Mouse (Mus musculus): ENCODE data around the gene Cdh4.

Gene Cdh4

DNA sequence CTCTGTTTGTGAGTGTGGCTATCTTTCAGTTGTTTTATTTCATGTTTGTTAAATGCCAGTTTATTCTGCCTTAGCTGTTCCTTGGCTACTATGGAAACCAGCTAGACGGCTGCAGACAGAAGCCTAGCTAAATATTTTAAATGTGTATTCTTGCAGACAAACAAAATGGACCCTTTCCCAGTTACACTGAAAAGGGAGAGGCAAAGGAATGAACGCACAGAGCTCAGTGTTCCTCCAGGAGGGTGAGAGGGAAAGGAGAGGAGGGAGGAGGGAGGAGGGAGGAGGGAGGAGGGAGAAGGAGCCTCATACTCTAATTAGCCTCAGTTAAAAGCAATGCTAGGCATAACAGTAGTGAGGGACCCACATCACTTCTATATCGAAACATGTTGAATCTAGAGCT lies 348.5 kb downstream of the Cdh4 start:
- in situ Hi-C loops (cut with MseI, MboI): no loop called here

DNA sequence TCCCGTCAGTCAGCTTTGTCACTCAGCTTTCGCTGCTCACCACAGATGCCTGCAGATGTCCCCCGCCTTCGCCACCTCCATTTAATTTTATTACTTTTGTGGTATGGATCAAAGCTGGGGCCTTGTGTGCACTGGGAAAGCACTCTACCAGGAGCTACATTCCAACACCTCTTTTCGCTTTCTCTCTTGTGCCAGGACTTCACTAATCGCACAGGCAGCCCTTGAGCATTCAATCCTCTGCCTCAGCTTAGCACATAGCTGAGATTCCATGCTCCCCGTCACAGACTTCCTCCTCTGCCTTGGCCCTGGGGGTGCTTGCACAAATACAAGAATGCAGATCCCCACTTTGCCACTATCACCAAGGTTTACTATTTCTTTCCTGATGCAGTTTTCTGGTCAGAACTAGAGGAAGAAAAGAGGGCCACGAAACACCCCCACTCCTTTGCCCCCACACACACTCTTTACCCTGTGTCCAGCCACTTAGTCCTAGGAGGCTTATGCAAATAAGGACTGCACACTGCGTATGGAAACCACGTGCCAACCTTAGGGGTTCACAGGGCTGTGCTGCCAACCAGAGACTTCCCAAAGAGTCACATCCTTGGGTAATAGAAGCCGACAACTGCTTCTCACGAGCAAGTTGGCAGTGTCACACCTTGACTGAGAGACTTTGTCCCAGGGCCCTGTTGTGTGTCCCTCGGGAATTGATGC lies 350.3 kb downstream of the Cdh4 start:
- in situ Hi-C loops (cut with MseI, MboI): no loop called here

DNA sequence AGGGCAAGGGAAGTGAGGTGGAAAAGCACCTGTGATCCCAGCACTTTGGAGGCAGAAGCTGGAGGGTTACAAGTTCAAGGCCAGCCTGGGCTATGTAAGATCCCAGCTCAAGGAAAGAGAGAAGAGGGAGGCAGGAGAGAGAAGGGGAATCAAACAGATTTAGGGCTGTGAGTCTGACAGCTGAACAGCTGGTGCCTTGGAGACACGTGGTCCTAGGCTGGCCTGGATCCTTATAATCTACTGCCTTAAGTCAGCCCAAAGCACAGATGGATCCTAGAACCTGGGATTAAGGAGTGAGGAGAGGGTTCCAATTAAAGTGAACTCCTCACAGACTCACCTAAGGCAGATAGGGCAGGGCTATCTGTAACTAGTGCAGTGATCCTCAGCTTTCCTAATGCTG lies 352.1 kb downstream of the Cdh4 start:
- in situ Hi-C loops (cut with MseI, MboI): no loop called here

DNA sequence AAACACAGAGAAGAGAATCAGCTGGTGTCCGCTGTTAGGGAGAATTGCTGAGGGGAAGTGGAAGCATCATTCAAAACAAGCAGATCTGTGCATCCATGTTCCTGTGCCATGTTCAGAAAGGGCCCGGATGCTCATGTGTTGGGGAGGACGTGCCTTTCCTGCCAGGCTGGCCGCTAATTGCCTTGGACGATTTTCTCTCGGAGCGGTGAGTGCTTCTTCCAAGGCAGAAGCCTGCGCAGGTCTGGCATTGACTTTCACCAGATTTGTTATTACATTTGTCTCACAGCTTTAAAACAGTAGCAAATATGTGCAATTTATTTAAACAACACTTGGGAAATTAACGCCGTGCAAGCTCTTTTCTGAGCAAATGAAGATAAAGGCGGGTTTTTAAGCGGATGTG lies 353.2 kb downstream of the Cdh4 start:
- in situ Hi-C loops (cut with MseI, MboI): no loop called here

DNA sequence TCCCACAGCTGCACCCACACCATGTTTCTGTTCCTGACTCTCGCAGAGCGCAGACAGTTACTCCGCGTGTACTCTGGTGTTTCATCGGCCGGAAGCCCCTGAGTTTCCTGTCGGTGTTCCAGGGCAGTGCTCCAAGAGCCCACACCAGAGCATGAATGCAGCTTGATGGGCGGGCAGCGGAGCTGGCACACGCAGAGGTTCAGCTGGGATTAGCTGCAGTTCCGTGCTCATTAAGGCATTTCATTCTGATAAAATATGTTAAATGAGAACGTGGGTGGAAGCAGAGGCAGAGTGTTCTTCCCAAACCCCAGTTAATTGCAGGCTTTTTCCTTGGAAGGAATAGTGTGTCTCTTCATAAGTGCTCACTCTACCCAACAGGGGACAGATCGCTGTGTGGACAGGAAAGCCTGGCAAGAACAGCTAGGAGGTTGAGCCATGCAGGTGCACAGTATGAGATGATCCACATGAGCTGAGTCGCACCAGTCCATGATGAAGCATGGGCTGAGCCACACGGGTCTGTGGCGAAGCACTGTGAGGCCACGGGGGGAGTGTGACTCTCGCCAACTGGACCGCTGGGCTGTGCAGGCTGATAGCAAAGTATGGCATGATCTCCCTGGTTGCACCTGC lies 357.8 kb downstream of the Cdh4 start:
- in situ Hi-C loops (cut with MseI, MboI): no loop called here

DNA sequence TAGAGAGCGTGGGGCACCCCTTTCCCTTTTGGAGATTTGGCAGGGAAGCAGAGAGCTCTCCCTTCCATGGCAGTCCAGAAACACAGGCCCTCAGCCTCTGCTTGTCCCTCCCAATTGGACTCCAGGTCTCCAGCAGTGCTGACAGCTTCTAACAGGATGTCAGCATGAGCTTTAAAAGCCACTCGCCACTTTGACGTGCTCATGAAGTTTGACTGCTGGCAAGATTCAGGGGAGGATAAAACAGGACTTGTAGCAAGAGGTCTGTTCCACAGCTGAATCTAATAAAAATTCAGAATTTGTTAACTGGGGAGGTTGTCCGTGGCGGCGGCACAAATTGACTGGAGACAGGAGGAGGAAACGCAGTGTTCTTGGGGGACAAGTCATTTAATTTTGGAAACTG lies 358.8 kb downstream of the Cdh4 start:
- in situ Hi-C loops (cut with MseI, MboI): no loop called here

DNA sequence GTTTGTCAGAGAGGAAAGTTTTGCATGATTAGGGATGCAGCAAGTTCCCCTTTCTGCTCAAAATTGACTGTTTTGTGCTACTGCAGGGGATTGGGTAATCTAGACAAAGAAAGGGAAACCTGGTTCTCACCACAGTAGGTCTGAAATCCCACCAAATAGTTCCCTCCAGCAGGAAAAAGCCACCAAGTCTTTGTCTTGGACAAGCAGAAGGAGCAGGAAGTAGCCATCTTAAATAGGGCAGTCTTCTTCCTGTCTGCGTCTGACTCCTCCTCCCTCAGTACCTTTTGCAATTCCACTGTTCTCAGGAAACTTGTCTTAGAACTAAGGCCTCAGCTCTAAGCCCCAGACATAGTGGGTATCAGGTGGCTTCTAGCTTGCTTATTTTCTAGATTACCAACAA lies 360.2 kb downstream of the Cdh4 start:
- in situ Hi-C loops (cut with MseI, MboI): no loop called here

DNA sequence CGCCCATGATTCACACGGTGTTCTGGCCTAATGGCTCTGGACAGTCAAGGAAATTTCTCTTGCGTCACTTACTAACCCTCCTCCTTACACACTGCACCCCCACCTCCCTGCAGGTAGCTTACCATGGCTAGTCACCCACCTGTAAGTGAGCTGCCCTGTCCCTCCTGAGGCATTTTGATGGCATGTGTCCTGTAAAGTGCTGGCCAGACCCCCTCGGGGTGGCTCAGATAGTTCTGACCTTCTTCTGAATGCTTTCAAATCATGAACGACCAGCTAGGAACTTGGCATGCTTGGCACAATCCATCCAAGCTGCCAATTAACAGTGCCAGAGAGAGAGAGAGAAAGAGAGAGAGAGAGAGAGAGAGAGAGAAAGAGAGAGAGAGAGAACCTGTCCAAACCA lies 368.9 kb downstream of the Cdh4 start:
- in situ Hi-C loops (cut with MseI, MboI): no loop called here

DNA sequence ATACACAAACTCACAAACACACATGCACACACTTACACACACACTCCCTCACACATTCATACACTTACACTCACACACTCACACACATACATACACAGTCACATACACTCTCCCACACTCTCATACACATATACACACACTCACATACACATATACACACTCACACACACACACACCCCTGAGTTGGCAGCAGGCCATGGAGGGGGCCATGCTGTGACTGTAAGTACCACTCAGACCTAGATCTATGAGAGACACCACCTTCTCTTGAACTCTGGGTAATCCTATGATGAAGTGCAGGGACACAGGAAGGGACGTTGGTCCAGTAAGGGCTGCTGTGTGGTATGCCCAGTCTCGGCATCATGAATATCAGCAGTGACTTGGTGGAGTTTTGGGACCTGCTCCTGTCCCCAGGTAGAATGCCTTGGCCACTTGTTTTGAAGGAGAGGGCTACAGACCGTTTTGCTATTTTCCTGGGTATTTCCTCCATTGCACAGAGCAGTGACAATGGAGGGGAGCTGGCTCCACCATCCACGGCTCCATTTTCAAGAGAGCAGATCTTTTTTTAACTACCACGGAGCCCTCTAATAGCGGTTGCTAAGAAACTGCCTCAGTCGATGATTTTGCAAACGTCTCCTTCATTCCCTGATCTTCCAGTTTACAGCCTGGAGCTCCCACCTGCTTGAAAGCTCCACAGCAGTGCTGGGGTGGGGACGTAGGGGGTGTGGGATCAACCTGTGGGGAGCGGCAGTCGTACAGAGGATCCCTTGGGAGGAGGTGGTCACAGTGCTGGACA lies 371.0 kb downstream of the Cdh4 start:
- in situ Hi-C loops (cut with MseI, MboI): no loop called here

DNA sequence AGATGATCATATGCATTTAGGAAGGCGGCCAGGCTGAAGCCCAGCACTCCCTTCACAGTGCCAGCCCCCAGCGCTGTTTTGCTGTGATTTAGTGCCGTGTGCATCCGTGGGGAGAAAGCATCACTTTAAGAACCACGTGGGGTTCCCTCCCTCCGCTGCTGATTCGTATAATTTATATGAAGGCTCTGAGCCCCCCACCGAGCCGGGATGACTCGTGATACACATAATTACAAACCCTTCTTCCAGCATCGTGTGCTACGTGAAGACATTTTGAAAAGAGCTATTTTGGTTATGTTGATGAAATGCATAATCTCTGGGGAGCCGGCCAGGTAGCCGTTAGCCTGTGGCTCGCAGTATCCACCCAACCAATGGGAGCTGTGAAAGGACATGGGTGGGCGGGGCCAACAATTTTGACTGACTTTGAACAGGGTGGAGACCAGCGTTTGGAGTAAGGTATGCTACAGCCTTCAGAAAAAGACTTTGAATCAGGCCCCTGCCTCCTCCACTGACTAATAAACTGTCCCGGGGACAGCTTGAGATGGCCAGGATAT lies 382.6 kb downstream of the Cdh4 start:
- in situ Hi-C loops (cut with MseI, MboI): no loop called here

DNA sequence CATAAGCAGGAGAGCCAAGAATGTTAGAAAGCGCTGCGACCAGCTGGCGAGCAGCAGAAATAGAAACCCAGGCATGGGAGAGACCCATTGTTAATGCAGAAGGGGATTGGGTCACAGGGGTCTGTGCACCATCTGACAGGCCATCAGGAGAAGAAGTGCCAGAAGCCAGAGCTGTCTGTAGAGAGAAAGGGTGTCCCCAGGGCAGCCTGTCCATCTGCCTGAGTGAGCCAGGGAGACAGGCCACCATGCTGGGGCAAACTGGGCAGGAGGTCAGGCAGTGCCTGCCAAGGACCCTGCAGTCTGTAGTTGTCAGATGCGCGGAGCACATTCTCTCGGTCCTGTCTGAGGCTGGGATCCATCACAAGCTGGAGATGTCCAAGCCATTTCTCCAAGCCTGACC lies 386.7 kb downstream of the Cdh4 start:
- in situ Hi-C loops (cut with MseI, MboI): no loop called here

DNA sequence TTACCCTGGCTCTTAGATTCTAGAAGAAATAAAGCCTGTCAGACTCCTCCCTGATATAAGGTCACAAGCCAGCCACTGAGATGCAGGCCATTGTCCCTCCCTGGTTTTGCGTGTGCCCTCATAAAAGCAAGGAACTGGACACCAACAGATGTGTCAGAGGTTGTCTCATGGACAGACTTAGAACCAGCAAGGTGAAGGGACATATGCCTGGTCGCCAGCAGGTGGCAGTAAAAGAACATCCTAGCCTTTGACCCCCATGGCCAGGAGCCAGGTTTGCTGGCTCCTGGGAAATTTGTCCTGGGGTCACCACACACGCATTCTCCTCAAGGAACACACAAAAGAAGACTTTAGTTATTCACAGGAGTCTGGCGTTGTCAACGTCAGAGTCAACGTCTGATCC lies 387.7 kb downstream of the Cdh4 start:
- in situ Hi-C loops (cut with MseI, MboI): no loop called here

DNA sequence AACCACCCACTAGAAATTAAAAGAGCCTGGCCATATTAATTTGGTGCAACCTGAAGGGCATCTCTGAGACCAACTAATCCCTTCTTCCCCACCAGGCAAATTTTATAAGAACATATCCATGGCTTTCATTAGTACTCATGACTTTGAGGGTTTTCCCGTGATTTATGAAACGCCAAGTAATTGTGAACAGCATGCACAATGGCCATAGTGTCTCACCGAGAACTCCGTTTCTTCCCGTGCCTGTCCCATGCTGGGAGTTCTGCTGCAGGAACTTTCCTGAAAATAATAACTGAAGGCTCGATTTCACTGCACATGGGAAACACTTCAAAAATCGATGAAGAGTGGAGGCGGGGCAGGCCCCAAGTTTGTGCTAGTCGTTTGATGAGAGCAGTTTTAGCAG lies 392.7 kb downstream of the Cdh4 start:
- in situ Hi-C loops (cut with MseI, MboI): no loop called here

DNA sequence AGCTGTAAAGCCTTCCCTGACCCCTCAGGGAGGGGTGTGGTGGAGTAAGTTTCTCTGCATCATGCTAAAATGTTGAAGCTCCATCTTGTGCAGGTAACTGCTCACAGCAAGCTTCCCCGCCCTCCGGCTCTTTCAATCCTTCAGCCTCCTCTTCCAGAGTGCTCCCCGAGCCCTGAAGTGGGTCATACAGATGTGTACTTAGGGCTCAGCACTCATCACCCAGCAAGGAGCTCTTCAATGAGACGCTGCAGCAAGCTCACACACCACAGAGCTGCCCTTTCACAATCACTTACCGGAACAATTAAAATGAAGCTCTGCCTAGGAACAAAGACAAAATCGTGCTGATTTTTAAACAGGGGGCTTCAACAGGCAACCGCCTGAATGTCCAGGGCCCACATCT lies 393.3 kb downstream of the Cdh4 start:
- in situ Hi-C loops (cut with MseI, MboI): no loop called here

DNA sequence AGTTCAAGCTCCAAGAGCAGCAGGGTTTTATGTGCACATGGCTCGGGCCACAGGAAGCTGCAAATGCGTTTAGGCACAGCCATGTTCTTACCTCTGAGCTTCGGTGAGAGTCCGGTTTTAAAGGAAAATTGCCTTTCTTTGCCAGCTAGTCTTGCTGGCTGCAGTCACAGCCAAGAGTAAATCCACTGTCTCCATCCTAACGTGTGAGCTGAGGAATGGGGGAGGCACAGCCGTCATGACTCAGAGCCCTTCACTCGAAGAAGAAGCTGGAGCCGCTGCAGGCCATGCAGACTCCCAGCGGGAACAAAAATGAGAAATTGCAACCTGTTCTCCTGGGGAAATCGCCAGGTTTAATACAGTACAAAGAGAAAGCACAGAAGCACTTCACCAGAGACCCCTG lies 395.0 kb downstream of the Cdh4 start:
- in situ Hi-C loops (cut with MseI, MboI): no loop called here

DNA sequence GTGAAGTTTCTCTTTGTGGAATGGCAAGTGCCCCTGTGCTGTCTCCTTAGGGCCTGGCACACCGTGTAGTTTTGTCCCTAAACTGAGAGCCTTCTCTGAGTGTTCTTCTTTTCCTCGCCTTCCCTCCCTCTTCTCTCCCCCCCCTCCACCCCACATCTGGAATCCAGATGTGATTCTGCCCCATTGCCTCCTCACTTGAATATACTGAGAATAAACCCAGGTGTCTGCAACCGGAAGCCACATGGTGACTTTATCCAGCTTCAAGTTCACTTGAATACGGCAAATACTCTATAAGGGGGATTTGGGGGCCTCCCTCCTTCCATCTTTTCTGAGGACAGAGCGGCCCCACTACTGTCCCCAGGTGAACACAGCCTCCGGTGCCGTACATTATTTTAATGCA lies 395.8 kb downstream of the Cdh4 start:
- in situ Hi-C loops (cut with MseI, MboI): no loop called here

DNA sequence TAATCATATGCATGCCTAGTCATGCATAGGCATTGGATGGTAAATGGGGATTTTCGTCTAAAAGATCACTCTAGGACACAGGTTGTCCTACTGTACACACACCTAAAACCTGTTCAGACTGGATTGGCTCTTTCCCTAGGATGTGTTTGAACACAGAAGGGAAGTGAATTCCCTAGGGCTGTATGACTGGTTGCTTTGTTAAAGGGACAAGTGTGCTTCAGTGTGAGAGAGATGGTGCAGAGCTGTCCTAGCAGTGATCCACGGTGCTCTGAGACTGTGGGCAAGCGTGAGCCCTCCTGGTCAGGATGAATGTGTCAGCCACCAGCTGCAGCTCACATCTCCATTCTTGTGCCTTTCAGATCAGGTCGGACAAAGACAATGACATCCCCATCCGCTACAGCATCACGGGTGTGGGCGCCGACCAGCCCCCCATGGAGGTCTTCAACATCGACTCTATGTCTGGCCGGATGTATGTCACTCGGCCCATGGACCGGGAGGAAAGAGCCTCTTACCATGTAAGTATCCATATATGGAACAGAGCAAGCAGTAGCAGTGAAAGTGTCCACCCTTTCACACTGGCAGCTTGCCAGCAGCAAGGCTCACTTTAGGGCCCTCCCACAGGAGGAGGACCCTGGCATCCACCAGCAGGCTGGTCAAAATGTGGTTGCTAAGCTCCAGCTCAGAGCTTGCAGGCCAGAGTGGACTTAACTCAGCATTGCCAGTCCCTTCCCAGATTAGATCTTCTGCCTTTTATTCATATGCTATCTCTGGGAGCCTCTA lies 400.6 kb downstream of the Cdh4 start:
- in situ Hi-C loops (cut with MseI, MboI): no loop called here

DNA sequence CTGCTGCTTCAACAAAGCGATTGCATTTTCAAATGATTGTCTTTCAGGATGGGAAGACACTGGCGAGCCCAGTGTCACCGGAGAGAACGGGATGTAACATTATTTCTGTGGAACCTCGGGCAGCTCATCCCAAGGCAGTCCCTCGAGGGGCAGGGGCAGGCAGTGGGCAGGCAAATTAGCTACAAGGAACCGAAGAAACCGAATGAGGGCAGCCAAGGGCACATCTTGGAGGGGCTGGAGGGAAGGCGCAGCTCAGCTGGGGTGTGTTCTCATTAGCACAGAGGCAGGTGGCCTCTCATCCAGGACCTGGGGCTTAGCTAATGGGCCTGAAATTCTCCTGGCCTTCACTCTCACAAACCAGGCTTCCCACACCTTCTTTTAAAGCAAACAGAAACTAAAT lies 407.5 kb downstream of the Cdh4 start:
- in situ Hi-C loops (cut with MseI, MboI): no loop called here

DNA sequence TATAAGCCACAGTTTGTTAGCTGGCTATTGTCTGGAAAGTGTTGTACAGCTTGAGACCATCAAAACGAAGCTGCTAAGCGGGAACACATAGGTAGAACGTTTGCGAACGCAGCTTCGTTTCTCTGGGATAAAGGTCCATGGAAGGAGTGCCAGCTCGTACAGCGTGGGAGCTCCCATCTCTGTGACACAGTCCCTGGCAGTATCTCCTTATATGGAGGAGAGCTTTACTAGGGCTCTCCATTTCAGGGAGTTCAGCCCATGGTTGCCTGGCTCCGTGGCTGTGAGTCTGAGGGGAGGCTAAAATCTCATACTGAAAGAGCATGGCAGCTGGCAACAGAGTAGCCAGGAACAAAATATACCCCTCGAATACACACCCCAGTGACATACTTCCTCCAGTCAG lies 409.9 kb downstream of the Cdh4 start:
- in situ Hi-C loops (cut with MseI, MboI): no loop called here

DNA sequence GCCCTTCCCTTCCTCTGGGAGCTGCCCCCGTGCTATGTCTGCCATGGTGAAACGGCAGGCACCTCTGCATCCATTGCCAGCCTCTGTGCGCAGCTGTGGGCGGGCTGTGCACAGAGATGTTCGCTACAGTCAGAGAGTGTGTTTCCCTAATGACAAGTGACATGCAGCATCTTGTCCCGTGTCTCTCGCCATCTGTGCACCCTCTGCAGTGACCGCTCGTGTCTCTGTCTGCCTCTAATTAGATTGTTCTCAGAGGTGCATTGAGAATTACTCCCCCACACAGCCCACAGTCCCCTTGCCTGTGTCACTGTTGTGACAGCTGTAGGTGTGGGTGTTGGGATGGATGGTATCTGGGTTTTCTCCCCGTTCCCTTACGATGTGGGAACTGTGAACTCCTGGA lies 410.6 kb downstream of the Cdh4 start:
- in situ Hi-C loops (cut with MseI, MboI): no loop called here

DNA sequence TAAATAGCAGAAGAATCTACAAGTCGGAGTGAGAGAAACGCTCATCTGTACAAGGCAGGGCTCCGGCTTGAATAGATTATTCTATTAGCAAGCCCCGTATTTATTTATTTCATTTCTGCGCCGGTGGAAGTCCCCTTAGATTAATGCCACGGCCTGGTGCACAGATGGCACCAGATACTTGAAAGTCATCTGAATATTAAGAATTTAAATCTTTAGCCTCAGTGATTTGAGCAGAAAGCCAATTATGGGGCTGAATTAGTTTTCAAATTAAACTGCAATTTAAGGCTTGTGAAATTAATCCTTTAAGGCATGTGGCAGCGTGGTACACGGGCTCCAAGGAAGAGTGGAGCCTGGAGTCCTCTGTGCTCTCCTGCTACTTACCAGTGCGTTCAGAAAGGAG lies 411.7 kb downstream of the Cdh4 start:
- in situ Hi-C loops (cut with MseI, MboI): no loop called here

DNA sequence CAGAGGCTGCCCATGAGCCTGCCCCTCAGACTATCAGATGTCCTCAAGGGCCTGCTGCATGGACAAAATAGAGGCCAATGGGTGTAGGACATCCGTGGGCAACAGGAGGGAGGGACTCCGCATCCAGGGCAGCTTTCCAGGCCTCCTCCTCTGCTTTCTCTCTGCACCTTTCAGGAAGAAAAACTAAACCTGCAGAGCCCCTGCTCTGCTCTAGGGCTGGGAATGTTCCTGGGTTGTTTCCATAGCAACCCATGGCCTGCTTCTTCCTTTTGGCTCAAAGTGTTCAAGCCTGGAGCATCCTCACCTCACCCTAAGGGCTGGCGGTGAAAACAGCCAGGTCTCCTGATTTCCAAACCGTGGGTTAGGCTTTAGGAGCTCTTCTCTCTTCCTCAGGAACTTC lies 414.9 kb downstream of the Cdh4 start:
- in situ Hi-C loops (cut with MseI, MboI): no loop called here

Data from mouse trophoblast stem cell (cell line).